Comparison of ENCODE assay signal across 14 mouse cellular contexts in genomic region chr12:100998564-100998962, GRCm38 (mm10). TPM values are rescaled to one million over a fixed set of nuclear protein-coding genes. Genes with fewer than 3 reads are reported as not detected.
DNase-seq lines count a peak whose midpoint lies in the region; ATAC-seq and TF ChIP-seq lines count a peak whose summit lies in the region.
"Had no signal": no experiment of that assay in that cellular context is flagged by ENCODE, and none has a peak within 500 bp of the region (broad histone marks: within the 10 kb centered on the region; RNA-seq: fewer than 3 reads in every experiment).

No protein-coding gene starts in this region.

- no peak for TF ChIP-seq EP300 in lung, postnatal 0 days (IDR thresholded peaks at IDR 0.05)

- peak overlapping the region; percentile 62 for H3K27ac ChIP-seq in forebrain, embryonic 12.5 days
- H3K27ac ChIP-seq in forebrain, embryonic 15.5 days (replicated peaks): no peak overlapping the region
- no peak overlapping the region for H3K27ac ChIP-seq in lung, postnatal 0 days (ENCODE audit: low read length)
- H3K27ac ChIP-seq in liver, embryonic 11.5 days (ENCODE audit: low read depth, low read length): peak overlapping the region; percentile 75
- peak overlapping the region; percentile 57 for H3K27ac ChIP-seq in stomach, embryonic 15.5 days

- no peak for TF ChIP-seq CTCF in lung, postnatal 0 days (IDR thresholded peaks at IDR 0.05)
- TF ChIP-seq CTCF in lung, adult 2 months (IDR thresholded peaks at IDR 0.05; ENCODE audit: insufficient read depth, low read length): no peak

- intact Hi-C loops in left cerebral cortex, postnatal 10 days (cut with DNase I): no loop called here

- no peak overlapping the region for H3K4me2 ChIP-seq in forebrain, embryonic 12.5 days
- H3K4me2 ChIP-seq in forebrain, embryonic 15.5 days (replicated peaks): no peak overlapping the region
- H3K4me2 ChIP-seq in lung, postnatal 0 days (replicated peaks; ENCODE audit: low read depth, low read length): no peak overlapping the region; the same call in 1 of the 2 replicates
- peak overlapping the region; percentile 54 for H3K4me2 ChIP-seq in liver, embryonic 11.5 days
- no peak overlapping the region for H3K4me2 ChIP-seq in stomach, embryonic 15.5 days
- H3K4me2 ChIP-seq: lung, embryonic 15.5 days; midbrain, embryonic 11.5 days had no signal

- 64% methylated on average over 8 of the region's 8 CpGs for WGBS in forebrain, embryonic 12.5 days
- 53% methylated on average over 8 of the region's 8 CpGs for WGBS in forebrain, embryonic 15.5 days
- WGBS in lung, postnatal 0 days: 20% methylated on average over 8 of the region's 8 CpGs
- WGBS in lung, adult 2 months: 20% methylated on average over 8 of the region's 8 CpGs
- WGBS in liver, embryonic 11.5 days: 47% methylated on average over 8 of the region's 8 CpGs
- WGBS in stomach, embryonic 15.5 days: 31% methylated on average over 8 of the region's 8 CpGs

- peaks cover 71% of the 10 kb centered on the region for H3K4me1 ChIP-seq in forebrain, embryonic 12.5 days
- H3K4me1 ChIP-seq in forebrain, embryonic 15.5 days: peaks cover 45% of the 10 kb centered on the region
- peaks cover 11% of the 10 kb centered on the region for H3K4me1 ChIP-seq in lung, postnatal 0 days (ENCODE audit: insufficient read depth, low read depth, low read length)
- peaks cover 26% of the 10 kb centered on the region for H3K4me1 ChIP-seq in lung, adult 2 months (ENCODE audit: control insufficient read depth, insufficient read depth, low read length)
- H3K4me1 ChIP-seq in liver, embryonic 11.5 days (replicated peaks; ENCODE audit: control insufficient read depth, insufficient read depth, low read length): peaks cover 70% of the 10 kb centered on the region
- H3K4me1 ChIP-seq in stomach, embryonic 15.5 days: peaks cover 37% of the 10 kb centered on the region

- H3K9me3 ChIP-seq in forebrain, embryonic 12.5 days: no peaks in the 10 kb centered on the region
- H3K9me3 ChIP-seq in forebrain, embryonic 15.5 days: no peaks in the 10 kb centered on the region
- H3K9me3 ChIP-seq in lung, postnatal 0 days (ENCODE audit: low read length): no peaks in the 10 kb centered on the region
- H3K9me3 ChIP-seq in liver, embryonic 11.5 days (ENCODE audit: control insufficient read depth, low read length): no peaks in the 10 kb centered on the region
- H3K9me3 ChIP-seq in stomach, embryonic 15.5 days: no peaks in the 10 kb centered on the region
- H3K9me3 ChIP-seq: G1E; lung, embryonic 15.5 days had no signal

- no peak for DNase-seq in lung, postnatal 0 days (ENCODE audit: low spot score)
- DNase-seq in lung, adult 2 months: no peak
- no peak for DNase-seq in liver, embryonic 11.5 days (ENCODE audit: low spot score)
- DNase-seq in B cell, adult 2 months: no peak
- no peak for DNase-seq in left cerebral cortex, postnatal 10 days (ENCODE audit: extremely low spot score in 1 of 2, low spot score in 2 of 2)
- DNase-seq: cerebellum, adult 2 months; kidney, adult 11 months; kidney, postnatal 4 days had no signal

- H3K36me3 ChIP-seq in forebrain, embryonic 12.5 days (replicated peaks): no peaks in the 10 kb centered on the region
- H3K36me3 ChIP-seq in forebrain, embryonic 15.5 days: no peaks in the 10 kb centered on the region
- H3K36me3 ChIP-seq in lung, postnatal 0 days (ENCODE audit: insufficient read depth, low read length): no peaks in the 10 kb centered on the region
- no peaks in the 10 kb centered on the region for H3K36me3 ChIP-seq in liver, embryonic 11.5 days (ENCODE audit: control insufficient read depth, insufficient read depth, low read length)
- no peaks in the 10 kb centered on the region for H3K36me3 ChIP-seq in stomach, embryonic 15.5 days
- H3K36me3 ChIP-seq: lung, embryonic 15.5 days had no signal

- TF ChIP-seq POLR2A in lung, adult 2 months (IDR thresholded peaks at IDR 0.05; ENCODE audit: borderline replicate concordance, extremely low read depth, low read depth, low read length): no peak

- H3K4me3 ChIP-seq in forebrain, embryonic 12.5 days (replicated peaks): no peak overlapping the region
- no peak overlapping the region for H3K4me3 ChIP-seq in forebrain, embryonic 15.5 days
- H3K4me3 ChIP-seq in lung, postnatal 0 days (ENCODE audit: low read depth, low read length): no peak overlapping the region
- H3K4me3 ChIP-seq in lung, adult 2 months (replicated peaks; ENCODE audit: extremely low read depth, low read depth, low read length): no peak overlapping the region
- no peak overlapping the region for H3K4me3 ChIP-seq in liver, embryonic 11.5 days (ENCODE audit: low read depth, low read length)
- no peak overlapping the region for H3K4me3 ChIP-seq in stomach, embryonic 15.5 days (replicated peaks)
- H3K4me3 ChIP-seq: lung, embryonic 15.5 days had no signal

- H3K9ac ChIP-seq in forebrain, embryonic 12.5 days: no peak overlapping the region
- H3K9ac ChIP-seq in forebrain, embryonic 15.5 days (replicated peaks): no peak overlapping the region
- H3K9ac ChIP-seq in lung, postnatal 0 days (replicated peaks; ENCODE audit: low read depth): no peak overlapping the region
- H3K9ac ChIP-seq in liver, embryonic 11.5 days (ENCODE audit: low read depth, low read length): 0 out of 2 replicates have a peak overlapping the region, but pooled peaks have one; percentile 22
- H3K9ac ChIP-seq in stomach, embryonic 15.5 days: no peak overlapping the region
- H3K9ac ChIP-seq: lung, embryonic 15.5 days had no signal

- no peak for ATAC-seq in forebrain, embryonic 12.5 days (ENCODE audit: low FRiP score)
- no peak for ATAC-seq in forebrain, embryonic 15.5 days (replicated peaks)
- 0 out of 2 replicates have a peak, but pooled peaks have one; percentile 13 for ATAC-seq in lung, postnatal 0 days
- no peak for ATAC-seq in liver, embryonic 11.5 days (replicated peaks; ENCODE audit: low FRiP score)
- no peak for ATAC-seq in stomach, embryonic 15.5 days (ENCODE audit: insufficient read depth, low FRiP score, low read depth)

- H3K27me3 ChIP-seq in forebrain, embryonic 12.5 days: no peaks in the 10 kb centered on the region
- no peaks in the 10 kb centered on the region for H3K27me3 ChIP-seq in forebrain, embryonic 15.5 days
- H3K27me3 ChIP-seq in lung, postnatal 0 days (replicated peaks; ENCODE audit: insufficient read depth, low read length): no peaks in the 10 kb centered on the region
- H3K27me3 ChIP-seq in liver, embryonic 11.5 days (replicated peaks; ENCODE audit: control insufficient read depth, insufficient read depth, low read length): no peaks in the 10 kb centered on the region
- H3K27me3 ChIP-seq in stomach, embryonic 15.5 days (replicated peaks): no peaks in the 10 kb centered on the region
- H3K27me3 ChIP-seq: lung, embryonic 15.5 days had no signal

RNA-seq across cellular contexts. Expression of gene Ccdc88c, which starts 30.3 kb away (rescaled TPM):
- 28.8 and 30.4 TPM in 2 replicates for polyA plus RNA-seq in forebrain, embryonic 12.5 days (2016; fragmentation: Nextera tagmentation; extraction: Ambion mirVana)
- 18.3 and 20.3 TPM in 2 replicates for polyA plus RNA-seq in forebrain, embryonic 15.5 days (2015; fragmentation: Nextera tagmentation; extraction: Ambion mirVana)
- polyA plus RNA-seq in lung, postnatal 0 days (2015; fragmentation: Nextera tagmentation; extraction: Ambion mirVana): 6.9 and 7.4 TPM in 2 replicates
- polyA plus RNA-seq in lung, adult 2 months (2012; rRNA removed): 19.2 and 19.7 TPM in 2 replicates
- polyA plus RNA-seq in liver, embryonic 11.5 days (2014; fragmentation: Nextera tagmentation; extraction: Ambion mirVana): 11.8 and 13.3 TPM in 2 replicates
- 9.4 and 11.1 TPM in 2 replicates for polyA plus RNA-seq in stomach, embryonic 15.5 days (2015; fragmentation: Nextera tagmentation; extraction: Ambion mirVana)
- 10 to 100 TPM; 26.3 TPM for total RNA-seq in left cerebral cortex, postnatal 10 days (2021)

Comparison
In these comparisons a context has a peak if more than half of its experiments do, and no peak if none do; other contexts are left out.
1. H3K27ac ChIP-seq: peak in forebrain, embryonic 12.5 days (single experiment), liver, embryonic 11.5 days (single experiment) and stomach, embryonic 15.5 days (single experiment); none in forebrain, embryonic 15.5 days (single experiment) and lung, postnatal 0 days (single experiment).